Mouse (Mus musculus): ENCODE measurements at regions not wholly inside any gene's neighbourhood (a gene's known extent, or its start where the extent isn't known, plus 50 kb on each side); places are given as distances from the start of the nearest gene placed in this dataset.

DNA sequence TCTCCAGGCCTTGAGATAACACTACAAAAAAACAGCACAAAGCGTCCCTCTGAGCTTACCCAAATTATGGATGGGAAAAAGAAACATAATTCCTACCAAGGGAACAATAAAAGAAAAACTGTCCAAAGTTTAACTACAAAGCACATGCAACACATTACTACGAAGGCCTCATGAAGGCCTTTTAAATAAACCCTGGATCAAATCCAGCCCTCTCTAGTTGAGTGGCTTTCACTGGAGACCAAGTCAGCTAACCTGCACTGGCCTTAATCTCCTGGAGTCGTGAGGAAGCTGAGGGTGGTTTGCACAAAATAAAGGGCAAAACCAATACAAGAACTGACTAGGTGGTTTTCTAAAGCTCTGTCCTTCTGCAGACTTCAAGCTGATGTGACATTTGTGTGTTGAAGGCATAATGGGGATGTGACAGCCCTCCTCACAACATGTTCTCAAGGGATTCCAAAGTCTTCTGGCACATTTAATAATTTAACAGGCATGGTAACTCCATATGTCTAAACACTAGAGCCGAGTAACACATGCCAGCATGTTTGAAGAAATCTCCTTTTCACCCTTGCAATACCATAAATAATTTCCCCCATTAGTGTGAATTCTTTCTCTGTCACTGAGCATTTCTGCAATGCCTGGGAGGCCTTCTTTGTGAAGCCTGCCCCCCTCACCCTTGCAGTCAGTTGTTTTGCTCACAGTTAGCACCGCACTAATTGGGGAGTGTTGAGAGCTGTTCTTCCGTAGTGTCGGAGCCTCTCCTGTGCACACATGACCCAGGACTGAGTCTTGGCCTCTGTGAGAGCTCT lies 50.0 kb upstream of the Cep85l start:
- TF ChIP-seq GATA1 (IDR thresholded peaks at IDR 0.05; ENCODE audit: low read length) (no peak), TAL1 (IDR thresholded peaks at IDR 0.05; ENCODE audit: low read length) (no peak)

All from erythroblast, embryonic 14.5 days (primary cell).